Mouse (Mus musculus) embryo, embryonic 11.5 days (tissue): ENCODE data around the gene Hddc3.

Source experiments
- DNase-seq: peaks from one replicate; pipeline ENCODE4 v3.0.0-alpha.2; 2012; ENCODE audit warnings: low read depth, low spot score

Hddc3 gene

GRCm38 (mm10) chr7:80398654-80399444 lies 55.9 kb downstream of the Hddc3 start:
- DNase-seq: no peak

GRCm38 (mm10) chr7:80400099-80400498 lies 57.2 kb downstream of the Hddc3 start:
- no peak for DNase-seq
